Mouse (Mus musculus) frontal cortex, adult 2 months (tissue): ENCODE measurements at regions not wholly inside any gene's neighbourhood (a gene's known extent, or its start where the extent isn't known, plus 50 kb on each side); places are given as distances from the start of the nearest gene placed in this dataset.
"Not testable (repeated sequence)": the region's sequence is repeated elsewhere in the genome, so short reads cannot be mapped to it uniquely, and the experiment has no call there.

Experiments
- DNase-seq, 2 experiments: peaks; one replicate each; pipeline ENCODE4 v3.0.0; 2022; ENCODE audit warnings: low spot score in 1 of 2; ENCODE audit errors: extremely low spot score in 1 of 2

DNA sequence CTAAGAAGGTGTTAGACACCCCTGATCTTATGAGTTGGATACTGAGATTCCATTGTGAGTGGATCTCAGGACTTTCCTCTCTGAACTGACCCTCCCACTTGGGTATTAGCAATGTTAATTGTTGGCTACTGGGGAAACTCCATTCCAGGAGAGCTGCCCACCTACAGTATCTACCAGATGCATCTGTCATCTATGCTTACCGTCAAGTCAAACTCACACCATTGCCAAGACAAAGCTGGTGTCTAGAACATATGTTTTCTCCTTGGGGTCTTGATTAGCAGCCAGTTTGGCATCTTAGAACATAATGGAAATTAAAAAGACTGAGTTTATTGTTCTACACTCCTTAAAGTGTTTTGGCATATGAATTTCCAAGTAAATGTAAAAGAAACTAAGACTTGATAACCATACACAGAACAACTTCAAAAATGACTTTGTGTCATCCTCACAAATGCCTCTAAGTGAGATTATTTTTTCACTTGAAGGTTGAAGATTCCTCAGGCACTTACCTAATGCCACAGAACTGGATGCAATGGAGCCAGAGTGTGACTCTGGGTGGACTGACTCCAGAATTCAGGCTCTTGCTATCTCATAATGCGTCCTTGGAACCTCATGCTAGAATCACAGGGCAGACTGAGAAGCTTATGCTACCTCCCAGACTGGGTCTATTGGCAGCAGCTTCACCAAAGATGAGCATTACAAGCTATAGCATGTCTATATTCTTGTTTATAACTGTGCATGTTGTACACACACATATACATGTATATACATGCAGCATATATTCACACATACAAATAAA is 107.5 kb upstream of the Rnf152 start:
- no peak for DNase-seq

DNA sequence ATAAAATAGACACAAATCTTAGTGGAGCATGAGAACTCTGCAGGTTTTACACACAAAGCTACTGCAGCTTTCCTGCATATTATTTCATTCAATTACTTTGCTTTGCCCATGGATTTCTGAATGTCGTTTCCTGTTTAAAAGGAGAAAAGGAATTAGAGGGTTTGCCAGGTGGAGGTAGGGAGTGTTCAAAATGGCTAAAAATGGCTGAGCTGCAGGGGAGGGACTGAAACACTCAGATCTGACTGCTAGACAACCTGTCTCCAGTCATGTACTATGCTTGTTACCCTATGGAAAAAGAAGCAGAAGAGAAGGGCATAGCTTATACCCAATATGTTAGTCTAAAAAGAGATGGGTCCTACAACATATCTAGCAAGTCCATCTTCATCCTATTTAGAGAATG is 106.2 kb upstream of the Rnf152 start:
- no peak for DNase-seq

DNA sequence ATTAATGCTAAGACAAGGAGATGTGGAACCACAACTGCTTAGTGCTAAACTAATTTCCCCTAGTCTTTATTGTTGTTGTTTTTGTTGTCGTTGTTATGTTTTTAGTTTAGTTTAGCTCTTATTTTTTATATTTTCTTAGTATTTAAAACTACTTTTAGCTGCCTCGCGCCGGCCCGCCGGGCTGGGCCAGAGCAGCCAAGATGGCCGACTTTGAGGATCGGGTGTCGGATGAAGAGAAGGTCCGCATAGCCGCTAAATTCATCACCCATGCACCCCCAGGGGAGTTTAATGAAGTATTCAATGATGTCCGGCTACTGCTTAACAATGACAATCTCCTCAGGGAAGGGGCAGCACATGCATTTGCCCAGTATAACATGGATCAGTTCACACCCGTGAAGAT is 99.3 kb upstream of the Rnf152 start:
- not testable (repeated sequence) for DNase-seq

- DNase-seq = no peak
Observed at GRCm38 (mm10) chr1:105454687-105455086, 98.2 kb upstream of the Rnf152 start.

- DNase-seq = no peak
Observed at GRCm38 (mm10) chr1:105446212-105446611, 89.7 kb upstream of the Rnf152 start.

- no peak for DNase-seq
Observed at GRCm38 (mm10) chr1:105443546-105443945, 87.0 kb upstream of the Rnf152 start.

GRCm38 (mm10) chr1:105440296-105440695 is 83.8 kb upstream of the Rnf152 start:
- no peak for DNase-seq

- peak in 1 of 2 experiments; percentile 13 for DNase-seq
Observed at GRCm38 (mm10) chr1:105434631-105435403, 78.3 kb upstream of the Rnf152 start.

- DNase-seq = peak in 1 of 2 experiments; percentile 21
Observed at GRCm38 (mm10) chr1:105433949-105434348, 77.4 kb upstream of the Rnf152 start.

GRCm38 (mm10) chr1:105431803-105432202 is 75.3 kb upstream of the Rnf152 start:
- no peak for DNase-seq

- DNase-seq = no peak
Observed at GRCm38 (mm10) chr1:105430712-105431111, 74.2 kb upstream of the Rnf152 start.

- DNase-seq = peak in 1 of 2 experiments; percentile 18
Observed at GRCm38 (mm10) chr1:105428165-105428564, 71.7 kb upstream of the Rnf152 start.

- no peak for DNase-seq
Observed at GRCm38 (mm10) chr1:105426086-105426485, 69.6 kb upstream of the Rnf152 start.

DNA sequence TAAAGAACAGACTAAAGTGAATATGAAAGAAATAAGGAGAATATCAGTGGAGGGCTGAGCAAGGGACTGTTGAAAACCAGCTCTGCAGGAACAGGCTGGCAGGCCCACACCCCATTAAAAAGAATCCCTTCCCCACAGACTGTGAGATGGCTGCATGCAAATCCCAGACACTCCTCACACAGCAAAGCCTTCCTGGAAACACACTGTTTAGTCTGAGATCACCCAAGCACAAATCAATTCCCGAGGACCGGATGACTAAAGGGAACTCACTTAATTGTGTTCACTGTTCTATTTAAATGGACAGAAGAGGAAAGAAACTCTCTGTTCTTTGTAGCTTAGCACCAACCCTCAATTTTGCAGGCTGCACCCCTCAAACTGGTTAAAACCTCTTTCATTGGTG is 66.9 kb upstream of the Rnf152 start:
- no peak for DNase-seq

GRCm38 (mm10) chr1:105422945-105423344 is 66.4 kb upstream of the Rnf152 start:
- no peak for DNase-seq

- DNase-seq = peak in 1 of 2 experiments; percentile 35
Observed at GRCm38 (mm10) chr1:105420374-105421046, 64.0 kb upstream of the Rnf152 start.
